Mouse (Mus musculus) megakaryocyte progenitor cell, adult 5-6 weeks (primary cell): ENCODE measurements at regions not wholly inside any gene's neighbourhood (a gene's known extent, or its start where the extent isn't known, plus 50 kb on each side); places are given as distances from the start of the nearest gene placed in this dataset.

ENCODE experiments used
- ATAC-seq: replicated peaks from 2 replicates; pipeline ENCODE4 v1.8.0; 2016; ENCODE audit warnings: mild to moderate bottlenecking, moderate TSS enrichment, inconsistent platforms; ENCODE audit not compliant: poor library complexity

GRCm38 (mm10) chr17:79167198-79167597, 115.5 kb downstream of the Qpct start:
- ATAC-seq = no peak

GRCm38 (mm10) chr17:79164874-79165553, 113.3 kb downstream of the Qpct start:
- ATAC-seq = no peak

- ATAC-seq = no peak
Measured at GRCm38 (mm10) chr17:79163983-79164382, 112.3 kb downstream of the Qpct start.

GRCm38 (mm10) chr17:79154138-79154537, 102.4 kb downstream of the Qpct start:
- no peak for ATAC-seq

- no peak for ATAC-seq
Measured at GRCm38 (mm10) chr17:79152823-79153222, 101.1 kb downstream of the Qpct start.

- ATAC-seq = no peak
Measured at GRCm38 (mm10) chr17:79147883-79148282, 96.2 kb downstream of the Qpct start.

- ATAC-seq = no peak
Measured at GRCm38 (mm10) chr17:79144913-79145625, 93.4 kb downstream of the Qpct start.

GRCm38 (mm10) chr17:79143031-79143430, 91.3 kb downstream of the Qpct start:
- ATAC-seq = no peak
